Mouse (Mus musculus): Measurements from ENCODE around the gene Skint3. TPM values are rescaled to one million over a fixed set of nuclear protein-coding genes. Genes with fewer than 3 reads are reported as not detected.

Skint3 gene
- total and polyA plus RNA-seq, 3 experiments: not detected

DNA sequence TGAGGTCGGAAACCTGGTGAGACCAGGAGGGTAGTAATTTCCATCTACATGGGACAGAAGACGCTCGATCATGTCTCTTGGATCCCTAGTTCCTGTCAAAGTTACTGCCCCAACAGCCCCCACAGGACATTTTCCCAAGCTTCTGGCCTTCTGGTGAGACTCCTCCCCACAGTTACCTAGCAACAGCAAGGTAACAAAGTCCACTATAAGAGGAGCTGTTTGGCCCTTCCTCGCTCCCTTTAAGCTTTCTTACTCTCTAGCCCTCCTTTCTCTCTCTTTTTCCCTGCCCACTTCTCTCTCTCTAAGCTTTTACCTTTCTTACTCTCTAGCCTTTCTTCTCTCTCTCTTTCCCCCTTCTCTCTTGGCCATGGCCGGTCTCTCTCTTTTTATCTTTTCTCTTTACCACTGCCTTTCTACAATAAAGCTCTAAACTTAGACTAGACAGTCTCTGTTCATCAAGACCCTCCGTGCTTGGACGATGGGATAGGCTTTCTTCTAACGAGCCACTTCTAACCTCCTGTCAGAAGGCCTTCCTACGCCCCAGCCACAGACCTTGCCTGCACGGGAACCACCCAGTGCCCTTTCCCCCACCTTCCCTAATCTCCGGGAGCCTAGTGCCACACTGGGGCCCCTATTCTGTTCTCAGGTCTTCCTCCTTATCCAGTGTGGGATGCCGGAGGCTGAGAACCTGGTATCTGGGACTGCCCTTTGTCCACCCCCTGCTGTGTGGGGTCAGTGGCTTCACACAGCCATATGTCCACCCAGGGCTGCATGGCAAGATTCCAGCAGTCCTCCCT lies 55.3 kb downstream of the Skint3 start:
- H3K9me3 ChIP-seq (replicated peaks; ENCODE audit: insufficient read depth, low read length): no peaks in the 10 kb centered on the region
- no peaks in the 10 kb centered on the region for H3K36me3 ChIP-seq (ENCODE audit: control insufficient read depth in 1 of 2, insufficient read depth in 2 of 2, low read length in 2 of 2)
- no peaks in the 10 kb centered on the region for H3K79me2 ChIP-seq (ENCODE audit: control insufficient read depth, insufficient read depth, low read length, poor library complexity)
- no peaks in the 10 kb centered on the region for H3K27me3 ChIP-seq (ENCODE audit: control insufficient read depth in 1 of 2, insufficient read depth in 2 of 2, low read length in 2 of 2)
- H3K27ac ChIP-seq (ENCODE audit: control insufficient read depth, low read depth, low read length): no peak overlapping the region
- DNase-seq (ENCODE audit: low read depth, low spot score): no peak
- TF ChIP-seq NRF1 (IDR thresholded peaks at IDR 0.05; ENCODE audit: insufficient read depth, low read depth, low read length, poor library complexity, severe bottlenecking) (no peak), ZC3H11A (IDR thresholded peaks at IDR 0.05; ENCODE audit: low read depth, low read length) (no peak), POLR2AphosphoS5 (IDR thresholded peaks at IDR 0.05; ENCODE audit: borderline replicate concordance, low read depth, low read length) (no peak), MAX (IDR thresholded peaks at IDR 0.05; ENCODE audit: low read length) (no peak), POLR2AphosphoS2 (IDR thresholded peaks at IDR 0.05; ENCODE audit: low read length) (no peak), NELFE (IDR thresholded peaks at IDR 0.05; ENCODE audit: low read depth, low read length) (no peak), TCF12 (IDR thresholded peaks at IDR 0.05; ENCODE audit: low read depth, low read length) (no peak), JUND (IDR thresholded peaks at IDR 0.05; ENCODE audit: low read depth, low read length) (no peak), RAD21 (IDR thresholded peaks at IDR 0.05; ENCODE audit: low read depth, low read length) (no peak), USF2 (IDR thresholded peaks at IDR 0.05; ENCODE audit: borderline replicate concordance in 1 of 2, insufficient read depth in 1 of 2, low read depth in 1 of 2, low read length in 2 of 2) (no peak), MEF2A (IDR thresholded peaks at IDR 0.05; ENCODE audit: extremely low read depth, insufficient replicate concordance, low read depth, low read length, poor library complexity, severe bottlenecking) (no peak), GATA1 (IDR thresholded peaks at IDR 0.05; ENCODE audit: low read depth, low read length) (no peak), MYB (IDR thresholded peaks at IDR 0.05; ENCODE audit: low read depth, low read length) (no peak), CTCF (IDR thresholded peaks at IDR 0.05 in 2 of 3, conservative IDR thresholded peaks at IDR 0.05 in 1 of 3; ENCODE audit: control insufficient read depth in 1 of 3, insufficient read depth in 1 of 3, low read depth in 2 of 3, low read length in 3 of 3, poor library complexity in 1 of 3, severe bottlenecking in 1 of 3) (no peak), MXI1 (IDR thresholded peaks at IDR 0.05; ENCODE audit: low read depth, low read length) (no peak)
- H3K4me3 ChIP-seq (ENCODE audit: control insufficient read depth in 1 of 2, insufficient read depth in 1 of 2, low read depth in 2 of 2, low read length in 2 of 2): no peak overlapping the region
- H3K4me1 ChIP-seq (ENCODE audit: control insufficient read depth in 1 of 2, insufficient read depth in 2 of 2, low read length in 2 of 2): no peaks in the 10 kb centered on the region
- H3K9ac ChIP-seq (ENCODE audit: control insufficient read depth, low read depth, low read length, poor library complexity, severe bottlenecking): no peak overlapping the region

DNA sequence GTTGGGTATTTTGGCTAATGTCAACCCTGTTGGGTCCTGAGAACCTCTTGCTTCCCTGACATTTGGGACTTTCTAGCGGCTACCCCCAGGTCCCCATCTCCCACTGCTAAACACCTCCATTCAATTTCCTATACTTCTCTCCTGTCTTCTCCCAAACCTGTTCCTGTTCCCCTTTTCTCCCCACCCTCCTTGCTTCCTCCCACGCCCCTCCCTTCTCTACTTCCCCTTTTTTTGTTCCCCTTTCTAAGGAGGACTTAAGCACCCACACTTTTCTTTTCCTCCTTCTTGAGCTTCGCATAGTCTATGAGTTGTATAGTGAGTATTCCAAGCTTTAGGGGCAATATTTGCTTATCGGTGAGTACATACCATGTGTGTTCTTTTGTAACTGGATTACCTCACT lies 56.4 kb downstream of the Skint3 start:
- DNase-seq (ENCODE audit: low read depth, low spot score): no peak
- Histone ChIP-seq H3K4me1 (ENCODE audit: control insufficient read depth in 1 of 2, insufficient read depth in 2 of 2, low read length in 2 of 2) (no peaks in the 10 kb centered on the region), H3K27ac (ENCODE audit: control insufficient read depth, low read depth, low read length) (no peak overlapping the region), H3K9ac (ENCODE audit: control insufficient read depth, low read depth, low read length, poor library complexity, severe bottlenecking) (no peak overlapping the region), H3K27me3 (ENCODE audit: control insufficient read depth in 1 of 2, insufficient read depth in 2 of 2, low read length in 2 of 2) (no peaks in the 10 kb centered on the region), H3K79me2 (ENCODE audit: control insufficient read depth, insufficient read depth, low read length, poor library complexity) (no peaks in the 10 kb centered on the region), H3K4me3 (ENCODE audit: control insufficient read depth in 1 of 2, insufficient read depth in 1 of 2, low read depth in 2 of 2, low read length in 2 of 2) (no peak overlapping the region), H3K36me3 (ENCODE audit: control insufficient read depth in 1 of 2, insufficient read depth in 2 of 2, low read length in 2 of 2) (no peaks in the 10 kb centered on the region), H3K9me3 (replicated peaks; ENCODE audit: insufficient read depth, low read length) (no peaks in the 10 kb centered on the region)
- no peak for TF ChIP-seq ZC3H11A (IDR thresholded peaks at IDR 0.05; ENCODE audit: low read depth, low read length)
- no peak for TF ChIP-seq ZNF384 (IDR thresholded peaks at IDR 0.05; ENCODE audit: low read depth, low read length)
- no peak for TF ChIP-seq TAL1 (IDR thresholded peaks at IDR 0.05; ENCODE audit: low read length)
- TF ChIP-seq POLR2AphosphoS2 (IDR thresholded peaks at IDR 0.05; ENCODE audit: low read length): no peak
- TF ChIP-seq CHD2 (IDR thresholded peaks at IDR 0.05; ENCODE audit: low read length): no peak
- TF ChIP-seq ETS1 (IDR thresholded peaks at IDR 0.05; ENCODE audit: low read depth, low read length): no peak
- no peak for TF ChIP-seq JUND (IDR thresholded peaks at IDR 0.05; ENCODE audit: low read depth, low read length)
- no peak for TF ChIP-seq NELFE (IDR thresholded peaks at IDR 0.05; ENCODE audit: low read depth, low read length)
- TF ChIP-seq GABPA (IDR thresholded peaks at IDR 0.05; ENCODE audit: low read depth, low read length): no peak

All from MEL (cell line).